Mouse (Mus musculus) midbrain, embryonic 12.5 days (tissue): ENCODE measurements around the gene Ube2v1. TPM values are rescaled to one million over a fixed set of nuclear protein-coding genes. Genes with fewer than 3 reads are reported as not detected.

Experiments used
- ATAC-seq: fragments of 200-750 bp; cut with Nextera tagmentation; 2 replicates; pipeline ENCODE4 v1.8.0; 2017; ENCODE audit warnings: low read depth, moderate TSS enrichment, moderate library complexity; ENCODE audit not compliant: low FRiP score
- H3K27ac ChIP-seq: fragments of 300-500 bp; sonication (generic); replicated peaks from 2 replicates; pipeline ENCODE4 v1.5.1; 2016; ENCODE audit warnings: mild to moderate bottlenecking
- H3K27me3 ChIP-seq: fragments of 300-500 bp; sonication (generic); 2 replicates; pipeline ENCODE4 v1.6.1; 2016; ENCODE audit warnings: mild to moderate bottlenecking
- H3K36me3 ChIP-seq: fragments of 300-500 bp; sonication (generic); 2 replicates; pipeline ENCODE4 v1.6.1; 2016
- H3K4me1 ChIP-seq: fragments of 300-500 bp; sonication (generic); 2 replicates; pipeline ENCODE4 v1.6.1; 2016
- H3K4me2 ChIP-seq: fragments of 300-500 bp; sonication (generic); replicated peaks from 2 replicates; pipeline ENCODE4 v1.6.1; 2016; ENCODE audit warnings: mild to moderate bottlenecking, moderate library complexity
- H3K4me3 ChIP-seq: fragments of 300-500 bp; sonication (generic); 2 replicates; pipeline ENCODE4 v1.5.1; 2016; ENCODE audit warnings: mild to moderate bottlenecking
- H3K9ac ChIP-seq: fragments of 300-500 bp; sonication (generic); replicated peaks from 2 replicates; pipeline ENCODE4 v1.6.1; 2016; ENCODE audit warnings: mild to moderate bottlenecking, moderate library complexity
- H3K9me3 ChIP-seq: fragments of 300-500 bp; sonication (generic); 2 replicates; pipeline ENCODE4 v1.6.1; 2016; ENCODE audit warnings: mild to moderate bottlenecking
- WGBS: fragments of 180-500 bp; shearing (Covaris S2); methylation state at CpG from one replicate; pipeline ENCODE4 v1.1.7; 2016; 5-methylcytosine and 5-hydroxymethylcytosine counted together
- microRNA-seq: library from miRNA; unstranded; fragments of <30 nt; microRNA quantifications from one replicate; pipeline ENCODE4, GENCODE M21; 2017
- polyA plus RNA-seq: library from polyadenylated mRNA; unstranded; fragments of >200 nt; fragmentation: Nextera tagmentation; extraction: Ambion mirVana; gene quantifications from 2 replicates; pipeline ENCODE4 v1.2.1, GENCODE M21; 2016

The Ube2v1 gene
- polyA plus RNA-seq, 1 experiment from 2014 or later: 322 TPM

DNA sequence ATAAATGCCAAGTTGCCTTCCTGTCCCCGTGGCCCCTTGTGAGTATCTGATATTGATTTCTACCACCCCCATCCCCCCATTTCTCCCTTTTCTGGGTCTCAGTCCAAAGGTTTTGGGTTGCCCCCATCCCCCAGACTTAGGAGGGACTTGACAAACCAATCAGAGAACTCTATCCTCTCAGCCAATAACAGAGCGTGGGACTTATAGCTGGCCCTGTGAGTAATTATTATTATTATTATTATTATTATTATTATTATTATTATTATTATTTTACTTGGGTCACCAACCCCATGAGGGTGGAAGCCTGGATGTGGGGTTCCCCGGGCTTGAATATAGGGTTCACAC is 66.6 kb downstream of the Ube2v1 start:
- Histone ChIP-seq H3K9ac (no peak overlapping the region), H3K4me2 (0 out of 2 replicates have a peak overlapping the region, but pooled peaks have one; percentile 26), H3K4me3 (no peak overlapping the region), H3K36me3 (no peaks in the 10 kb centered on the region), H3K4me1 (peaks cover 22% of the 10 kb centered on the region; the same call in 1 of the 2 replicates), H3K9me3 (no peaks in the 10 kb centered on the region), H3K27ac (no peak overlapping the region), H3K27me3 (peaks cover 8% of the 10 kb centered on the region; the same call in 1 of the 2 replicates)
- no peak for ATAC-seq
- 72% methylated on average over 3 of the region's 3 CpGs for WGBS

DNA sequence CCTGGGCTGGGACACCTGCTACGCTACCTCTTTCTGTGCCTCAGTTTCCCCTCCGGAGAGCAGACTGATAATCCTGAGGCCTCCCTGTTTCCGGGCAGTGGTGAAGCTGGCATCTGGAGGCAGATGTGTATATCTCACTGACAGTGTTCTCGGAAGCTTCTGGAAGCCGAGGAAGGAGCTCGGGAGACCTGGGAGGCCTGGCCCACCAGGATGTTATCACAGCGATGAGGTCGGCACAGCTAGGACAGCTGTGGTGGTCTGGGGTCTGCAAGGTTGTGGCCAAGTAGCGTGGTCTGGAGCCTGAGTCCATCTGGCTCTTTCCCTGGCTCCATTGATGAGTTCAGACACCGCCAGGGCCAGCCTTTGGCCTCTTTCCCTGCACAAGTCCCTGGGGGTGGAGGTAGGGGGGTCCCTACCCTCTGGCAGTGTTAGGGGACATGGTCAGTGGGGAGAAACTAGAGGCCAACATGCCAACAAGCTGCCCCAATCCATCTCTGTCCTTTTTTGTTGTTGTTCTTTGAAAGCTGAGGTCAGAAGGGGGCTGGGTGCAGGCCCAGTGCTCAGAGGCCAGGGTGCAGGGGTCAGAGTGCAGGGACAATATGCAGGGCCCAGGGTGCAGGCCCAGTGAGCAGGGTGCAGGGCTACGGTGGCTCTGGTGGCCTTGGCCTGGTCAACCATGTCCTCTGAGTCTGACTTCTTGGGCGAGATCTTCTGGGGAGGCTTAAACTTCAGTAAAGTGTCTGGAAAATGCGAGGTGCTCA is 67.2 kb downstream of the Ube2v1 start:
- no peaks in the 10 kb centered on the region for H3K9me3 ChIP-seq
- no peaks in the 10 kb centered on the region for H3K36me3 ChIP-seq
- H3K27ac ChIP-seq: no peak overlapping the region
- peaks cover 12% of the 10 kb centered on the region for H3K27me3 ChIP-seq
- no peak overlapping the region for H3K4me2 ChIP-seq
- no peak for ATAC-seq
- no peak overlapping the region for H3K9ac ChIP-seq
- H3K4me1 ChIP-seq: peaks cover 26% of the 10 kb centered on the region; the same call in 1 of the 2 replicates
- 85% methylated on average over 13 of the region's 13 CpGs for WGBS
- H3K4me3 ChIP-seq: no peak overlapping the region

DNA sequence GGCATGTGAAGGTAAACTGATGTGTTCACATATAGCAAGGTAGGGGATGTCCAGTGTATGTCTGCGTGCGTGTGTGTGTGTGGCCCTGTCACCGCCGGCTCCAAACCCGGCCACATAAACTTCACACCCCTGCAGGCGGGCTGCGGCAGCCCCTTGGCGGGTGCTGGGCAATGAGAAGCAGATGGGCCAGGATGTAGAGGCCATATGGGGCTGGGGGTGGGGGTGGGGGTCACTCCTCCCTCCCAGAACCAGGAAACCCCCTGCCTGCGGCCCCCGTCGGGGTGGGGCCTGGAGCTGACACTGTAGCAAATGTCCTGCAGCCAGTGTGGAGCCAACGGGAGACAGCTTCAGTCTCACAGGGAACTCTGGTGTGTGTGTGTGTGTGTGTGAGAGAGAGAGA is 68.2 kb downstream of the Ube2v1 start:
- peaks cover 32% of the 10 kb centered on the region; the same call in 1 of the 2 replicates for H3K4me1 ChIP-seq
- H3K4me3 ChIP-seq: no peak overlapping the region
- peak; percentile 35; the same call in 1 of the 2 replicates for ATAC-seq
- H3K9ac ChIP-seq: no peak overlapping the region
- H3K9me3 ChIP-seq: no peaks in the 10 kb centered on the region
- peaks cover 14% of the 10 kb centered on the region for H3K27me3 ChIP-seq
- H3K4me2 ChIP-seq: no peak overlapping the region
- WGBS: 58% methylated on average over 11 of the region's 12 CpGs
- H3K27ac ChIP-seq: 0 out of 2 replicates have a peak overlapping the region, but pooled peaks have one; percentile 26
- H3K36me3 ChIP-seq: no peaks in the 10 kb centered on the region

- H3K27ac ChIP-seq: no peak overlapping the region
- peaks cover 20% of the 10 kb centered on the region for H3K27me3 ChIP-seq
- peaks cover 35% of the 10 kb centered on the region; the same call in 1 of the 2 replicates for H3K4me1 ChIP-seq
- 84% methylated on average over 5 of the region's 5 CpGs for WGBS
- H3K4me3 ChIP-seq: no peak overlapping the region
- H3K9ac ChIP-seq: no peak overlapping the region
- H3K36me3 ChIP-seq: no peaks in the 10 kb centered on the region
- ATAC-seq: no peak
- no peaks in the 10 kb centered on the region for H3K9me3 ChIP-seq
- no peak overlapping the region for H3K4me2 ChIP-seq
These were observed 68.9 kb downstream of the Ube2v1 start for GRCm38 (mm10) chr2:167563035-167563434.

DNA sequence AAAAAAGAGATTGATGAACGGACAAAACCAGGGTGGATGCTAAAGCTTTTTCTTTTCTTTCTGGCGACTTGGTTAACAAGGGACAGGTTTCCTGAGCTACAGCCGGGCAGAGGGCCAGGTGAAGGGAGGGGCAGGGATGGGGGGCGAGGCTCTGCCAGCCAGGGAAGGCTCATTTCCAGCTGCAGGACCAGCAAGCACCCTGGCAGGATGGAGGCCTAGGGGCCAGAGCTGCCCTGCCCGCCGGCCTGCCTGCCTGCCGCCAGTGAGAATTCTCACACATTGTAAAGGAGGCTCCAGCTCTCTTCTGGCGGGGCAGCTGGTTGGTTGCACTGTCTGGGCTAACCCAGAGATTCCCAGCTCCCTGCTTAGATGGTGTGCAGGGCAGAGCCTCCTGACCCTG is 69.8 kb downstream of the Ube2v1 start:
- H3K4me3 ChIP-seq: no peak overlapping the region
- no peak overlapping the region for H3K9ac ChIP-seq
- no peaks in the 10 kb centered on the region for H3K9me3 ChIP-seq
- no peaks in the 10 kb centered on the region for H3K36me3 ChIP-seq
- peaks cover 35% of the 10 kb centered on the region; the same call in 1 of the 2 replicates for H3K4me1 ChIP-seq
- ATAC-seq: no peak
- WGBS: 48% methylated on average over 8 of the region's 8 CpGs
- H3K27ac ChIP-seq: no peak overlapping the region
- no peak overlapping the region for H3K4me2 ChIP-seq
- H3K27me3 ChIP-seq: peaks cover 20% of the 10 kb centered on the region

DNA sequence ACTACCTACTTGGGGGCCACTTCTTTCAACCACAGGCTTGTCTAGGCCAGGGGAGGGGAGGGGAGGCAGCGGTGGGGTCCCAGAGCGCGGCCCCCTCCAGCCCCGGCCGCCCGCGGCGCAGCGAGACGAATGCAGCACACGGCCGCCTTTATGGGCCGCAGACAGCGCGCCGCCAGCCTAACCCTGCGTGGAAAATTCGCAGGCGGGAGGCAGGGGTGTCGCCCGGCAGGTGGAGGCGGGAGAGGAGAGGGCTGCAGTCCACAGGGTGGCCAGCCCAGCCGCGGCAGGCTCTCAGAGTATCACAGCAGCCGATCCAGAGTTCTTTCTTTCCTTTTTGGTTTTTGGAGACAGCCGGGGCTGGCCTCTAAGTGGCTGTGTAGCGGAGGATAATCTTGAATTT is 72.5 kb downstream of the Ube2v1 start:
- WGBS: 15% methylated on average over 27 of the region's 27 CpGs
- H3K4me3 ChIP-seq: peak overlapping the region; percentile 21
- peaks cover 20% of the 10 kb centered on the region for H3K27me3 ChIP-seq
- no peaks in the 10 kb centered on the region for H3K9me3 ChIP-seq
- peak overlapping the region; percentile 15; the same call in 1 of the 2 replicates for H3K27ac ChIP-seq
- peaks cover 27% of the 10 kb centered on the region; the same call in 1 of the 2 replicates for H3K4me1 ChIP-seq
- H3K4me2 ChIP-seq: peak overlapping the region; percentile 49
- H3K9ac ChIP-seq: peak overlapping the region; percentile 24; the same call in 1 of the 2 replicates
- no peaks in the 10 kb centered on the region for H3K36me3 ChIP-seq
- peak; percentile 72; the same call in 1 of the 2 replicates for ATAC-seq

Small RNAs within 50 kb of the gene (microRNA-seq; reads per million reads assigned to microRNA genes)
- not detected for gene Gm22355

Other genes with a start within 250 kb of the Ube2v1 start
- gene Slc9a8, start 210.4 kb downstream of the Ube2v1 start, polyA plus RNA-seq: 26.1 and 27.5 TPM in 2 replicates
- 135 and 137 TPM in 2 replicates for gene Rnf114, start 139.4 kb downstream of the Ube2v1 start, polyA plus RNA-seq
- 21.3 and 23.6 TPM in 2 replicates for gene Spata2, start 139.2 kb downstream of the Ube2v1 start, polyA plus RNA-seq
- 15.3 and 24.6 TPM in 2 replicates for gene Snai1, start 93.9 kb downstream of the Ube2v1 start, polyA plus RNA-seq
- gene Gm20431, start 29.4 kb upstream of the Ube2v1 start, polyA plus RNA-seq: 9.1 and 9.7 TPM in 2 replicates
- 2.7 and 3.1 TPM in 2 replicates for gene Cebpb, start 56.8 kb upstream of the Ube2v1 start, polyA plus RNA-seq
- gene Tmem189, start 57.7 kb upstream of the Ube2v1 start, polyA plus RNA-seq: 33.6 and 36.5 TPM in 2 replicates